Mouse (Mus musculus) heart, embryonic 14.5 days (tissue): ENCODE measurements around the gene Rph3al. TPM values are rescaled to one million over a fixed set of nuclear protein-coding genes. Genes with fewer than 3 reads are reported as not detected.

Source experiments
- ATAC-seq: fragments of 200-750 bp; cut with Nextera tagmentation; 2 replicates; pipeline ENCODE4 v1.8.0; 2017; ENCODE audit warnings: low read depth, moderate TSS enrichment; ENCODE audit not compliant: insufficient number of reproducible peaks, insufficient read depth, low FRiP score
- H3K27ac ChIP-seq, 2 experiments: fragments of 200-500 bp in 1 of 2; fragments of 300-500 bp in 1 of 2; sonication (generic) in 1 of 2; replicated peaks in 1 of 2; 2 replicates each; pipeline ENCODE4 v1.5.1; 2012 to 2014; ENCODE audit warnings: low read depth in 2 of 2, low read length in 2 of 2, control low read depth in 1 of 2, mild to moderate bottlenecking in 1 of 2, mixed read lengths in 1 of 2; ENCODE audit not compliant: control insufficient read depth in 1 of 2, insufficient read depth in 1 of 2
- H3K27me3 ChIP-seq: fragments of 300-500 bp; sonication (generic); 2 replicates; pipeline ENCODE4 v1.6.1; 2014; ENCODE audit warnings: mild to moderate bottlenecking, low read length, control low read depth; ENCODE audit not compliant: control insufficient read depth, insufficient read depth
- H3K36me3 ChIP-seq: fragments of 300-500 bp; sonication (generic); 2 replicates; pipeline ENCODE4 v1.6.1; 2014; ENCODE audit warnings: mild to moderate bottlenecking, control low read depth, low read length, mixed read lengths; ENCODE audit not compliant: control insufficient read depth, insufficient read depth
- H3K4me1 ChIP-seq, 2 experiments: fragments of 200-500 bp in 1 of 2; fragments of 300-500 bp in 1 of 2; sonication (generic) in 1 of 2; 2 replicates each; pipeline ENCODE4 v1.6.1; 2012 to 2014; ENCODE audit warnings: low read length in 2 of 2, control low read depth in 1 of 2, mixed read lengths in 1 of 2; ENCODE audit not compliant: control insufficient read depth in 2 of 2, insufficient read depth in 2 of 2
- H3K4me2 ChIP-seq: fragments of 300-500 bp; sonication (generic); 2 replicates; pipeline ENCODE4 v1.6.1; 2014; ENCODE audit warnings: mild to moderate bottlenecking, low read length
- H3K4me3 ChIP-seq, 2 experiments: fragments of 200-500 bp in 1 of 2; fragments of 300-500 bp in 1 of 2; sonication (generic) in 1 of 2; 2 replicates each; pipeline ENCODE4 v1.5.1; 2012 to 2014; ENCODE audit warnings: low read length in 2 of 2, mild to moderate bottlenecking in 2 of 2, control low read depth in 1 of 2, low read depth in 1 of 2, moderate library complexity in 1 of 2; ENCODE audit not compliant: control insufficient read depth in 1 of 2, insufficient read depth in 1 of 2
- H3K9ac ChIP-seq: fragments of 300-500 bp; sonication (generic); 2 replicates; pipeline ENCODE4 v1.6.1; 2014; ENCODE audit warnings: mild to moderate bottlenecking, low read length
- H3K9me3 ChIP-seq: fragments of 300-500 bp; sonication (generic); 2 replicates; pipeline ENCODE4 v1.6.1; 2016; ENCODE audit warnings: low read length, control low read depth; ENCODE audit not compliant: control insufficient read depth
- WGBS: fragments of 180-500 bp; shearing (Covaris S2); extraction: QIAGEN DNeasy Blood & Tissue Kit; methylation state at CpG from one replicate; pipeline ENCODE4 v1.1.7; 2014; 5-methylcytosine and 5-hydroxymethylcytosine counted together
- polyA plus RNA-seq: library from polyadenylated mRNA; unstranded; fragments of >200 nt; fragmentation: Nextera tagmentation; extraction: Ambion mirVana; gene quantifications from 2 replicates; pipeline ENCODE4 v1.2.1, GENCODE M21; 2014

The Rph3al gene
- polyA plus RNA-seq, 1 experiment from 2014 or later, result 7.3 TPM

DNA sequence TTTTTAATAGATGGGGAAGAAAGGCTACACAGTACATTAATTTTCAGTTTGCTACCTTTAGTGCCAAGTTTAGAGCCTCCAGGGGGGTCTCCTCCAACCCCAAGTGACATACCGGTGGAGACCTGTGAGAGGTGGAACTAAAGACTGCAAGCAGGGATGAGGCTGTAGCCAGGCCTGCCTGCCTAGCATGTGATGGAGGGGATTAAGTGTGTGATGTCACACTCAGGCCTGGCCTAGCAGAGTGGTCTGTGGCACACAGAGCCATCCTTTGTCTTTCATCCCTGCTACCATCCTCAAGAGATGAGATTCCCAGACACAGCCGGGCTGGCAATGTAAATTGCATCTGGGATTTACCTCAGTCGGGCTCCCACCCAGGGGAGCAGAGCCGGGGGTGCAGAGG lies 67.3 kb downstream of the Rph3al start:
- H3K4me1 ChIP-seq, result peaks cover 0 to 2% of the 10 kb centered on the region in 2 experiments; a peak in 3 of 4 replicates
- no peaks in the 10 kb centered on the region for H3K9me3 ChIP-seq
- no peak overlapping the region for H3K4me2 ChIP-seq
- H3K36me3 ChIP-seq, result no peaks in the 10 kb centered on the region
- no peak for ATAC-seq
- H3K9ac ChIP-seq, result no peak overlapping the region
- no peak overlapping the region for H3K27ac ChIP-seq
- 55% methylated on average over 4 of the region's 4 CpGs for WGBS
- no peaks in the 10 kb centered on the region for H3K27me3 ChIP-seq
- H3K4me3 ChIP-seq, result no peak overlapping the region

DNA sequence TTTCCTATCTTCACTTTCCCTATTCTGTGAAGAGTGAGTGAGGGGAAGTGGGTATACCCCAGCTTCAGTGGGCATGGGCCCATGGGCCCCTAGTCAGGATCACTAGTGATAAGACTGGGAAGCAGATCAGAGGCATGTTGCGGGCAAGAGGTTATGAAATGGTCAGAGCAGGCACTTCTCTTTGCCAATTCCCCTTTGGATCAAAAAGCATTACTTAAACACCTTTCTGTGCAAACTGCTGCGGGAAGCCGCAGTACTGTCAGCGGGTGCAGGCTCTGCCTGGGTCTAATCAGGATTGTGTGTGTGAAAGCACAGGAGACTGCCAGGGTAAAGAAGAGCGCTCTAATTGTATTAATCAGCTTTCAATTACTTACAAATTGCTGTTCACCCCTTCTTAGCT lies 67.8 kb downstream of the Rph3al start:
- no peak overlapping the region for H3K27ac ChIP-seq
- peaks cover 0 to 3% of the 10 kb centered on the region in 2 experiments; a peak in 3 of 4 replicates for H3K4me1 ChIP-seq
- no peak for ATAC-seq
- no peaks in the 10 kb centered on the region for H3K36me3 ChIP-seq
- 80% methylated on average over 5 of the region's 5 CpGs for WGBS
- no peak overlapping the region for H3K4me3 ChIP-seq
- no peak overlapping the region for H3K9ac ChIP-seq
- no peak overlapping the region for H3K4me2 ChIP-seq
- no peaks in the 10 kb centered on the region for H3K9me3 ChIP-seq
- no peaks in the 10 kb centered on the region for H3K27me3 ChIP-seq

- Histone ChIP-seq H3K9ac (no peak overlapping the region), H3K36me3 (no peaks in the 10 kb centered on the region), H3K4me1 (peaks cover 3 to 8% of the 10 kb centered on the region in 2 experiments), H3K9me3 (no peaks in the 10 kb centered on the region), H3K4me3 (no peak overlapping the region), H3K27ac (no peak overlapping the region), H3K27me3 (no peaks in the 10 kb centered on the region), H3K4me2 (no peak overlapping the region)
- ATAC-seq, result no peak
- WGBS, result 79% methylated on average over 5 of the region's 5 CpGs
Measured at GRCm38 (mm10) chr11:75869898-75870297, 68.3 kb downstream of the Rph3al start.

DNA sequence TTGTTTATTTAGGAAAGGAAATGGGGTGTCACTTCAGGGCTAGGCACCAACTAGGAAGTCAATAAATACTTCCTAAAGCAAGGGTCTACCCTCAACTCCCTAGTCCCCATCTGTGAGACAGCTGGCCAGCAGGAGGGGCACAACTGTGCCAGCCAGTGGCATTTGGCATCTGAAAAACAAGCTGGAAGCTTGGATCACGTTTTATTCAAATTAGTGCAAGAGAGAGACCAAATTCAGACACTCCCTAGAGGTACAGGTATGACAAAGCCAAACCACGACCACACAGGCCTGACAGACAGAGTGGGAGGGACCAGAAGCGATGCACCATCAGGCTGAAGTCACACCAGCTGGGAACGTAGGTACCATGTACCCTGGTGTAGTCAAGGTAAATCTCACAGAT lies 71.4 kb downstream of the Rph3al start:
- ATAC-seq, result no peak
- H3K36me3 ChIP-seq, result no peaks in the 10 kb centered on the region
- H3K4me1 ChIP-seq, result peaks cover 6 to 14% of the 10 kb centered on the region in 2 experiments
- no peak overlapping the region for H3K4me2 ChIP-seq
- H3K27me3 ChIP-seq, result no peaks in the 10 kb centered on the region
- H3K9me3 ChIP-seq, result no peaks in the 10 kb centered on the region
- WGBS, result 72% methylated on average over 4 of the region's 4 CpGs
- no peak overlapping the region for H3K27ac ChIP-seq
- H3K9ac ChIP-seq, result no peak overlapping the region
- no peak overlapping the region for H3K4me3 ChIP-seq

DNA sequence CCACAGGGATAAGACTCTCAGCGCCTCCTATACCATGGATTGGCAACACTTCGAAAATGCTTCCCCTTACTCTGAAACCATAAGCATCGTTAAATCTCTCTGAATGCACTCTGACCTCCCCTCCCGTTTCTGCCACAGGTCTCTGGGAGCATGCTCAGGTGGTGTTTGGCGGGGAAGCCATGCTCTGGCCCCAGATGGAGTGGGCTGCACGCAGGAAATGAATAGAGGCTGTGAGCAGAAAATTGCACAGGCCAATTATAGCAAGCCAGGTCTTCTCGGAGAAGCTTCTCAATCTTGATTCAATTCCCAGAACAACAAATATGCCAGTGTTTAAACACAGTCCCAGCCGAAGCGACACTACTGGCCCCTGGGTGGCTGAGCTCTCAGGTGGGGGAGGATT lies 72.4 kb downstream of the Rph3al start:
- 48% methylated on average over 9 of the region's 9 CpGs for WGBS
- Histone ChIP-seq H3K9ac (no peak overlapping the region), H3K4me3 (no peak overlapping the region), H3K9me3 (no peaks in the 10 kb centered on the region), H3K4me1 (peaks cover 12 to 21% of the 10 kb centered on the region in 2 experiments), H3K27ac (no peak overlapping the region), H3K27me3 (no peaks in the 10 kb centered on the region), H3K36me3 (no peaks in the 10 kb centered on the region), H3K4me2 (no peak overlapping the region)
- ATAC-seq, result no peak

DNA sequence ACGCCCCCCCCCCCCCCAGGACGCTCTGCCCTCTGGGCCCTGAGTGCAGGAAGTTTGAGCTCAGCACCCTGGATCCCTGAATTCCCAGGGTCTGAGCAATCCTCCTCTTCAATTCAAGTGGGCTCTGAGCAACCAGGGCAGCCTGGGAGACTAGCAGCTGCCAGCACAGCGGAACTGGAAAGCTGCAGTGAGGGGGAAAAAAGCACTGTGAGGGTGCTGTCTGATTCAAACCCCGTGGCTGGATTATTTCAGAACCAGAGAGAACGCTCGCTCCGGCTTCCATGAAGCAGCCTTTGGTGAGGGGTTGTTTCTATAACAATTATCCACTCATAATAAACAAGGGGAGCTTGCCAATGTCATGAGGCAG lies 73.0 kb downstream of the Rph3al start:
- H3K27me3 ChIP-seq, result no peaks in the 10 kb centered on the region
- H3K4me1 ChIP-seq, result peaks cover 13 to 21% of the 10 kb centered on the region in 2 experiments
- H3K4me3 ChIP-seq, result no peak overlapping the region
- no peaks in the 10 kb centered on the region for H3K9me3 ChIP-seq
- H3K9ac ChIP-seq, result no peak overlapping the region
- H3K27ac ChIP-seq, result no peak overlapping the region
- no peaks in the 10 kb centered on the region for H3K36me3 ChIP-seq
- WGBS, result 20% methylated on average over 7 of the region's 7 CpGs
- ATAC-seq, result no peak
- H3K4me2 ChIP-seq, result no peak overlapping the region

- ATAC-seq, result no peak
- WGBS, result 23% methylated on average over 4 of the region's 4 CpGs
Measured at GRCm38 (mm10) chr11:75864529-75865252, 73.5 kb downstream of the Rph3al start.

GRCm38 (mm10) chr11:75862466-75862865 lies 75.8 kb downstream of the Rph3al start:
- Histone ChIP-seq H3K9ac (no peak overlapping the region), H3K4me1 (peaks cover 17 to 21% of the 10 kb centered on the region in 2 experiments), H3K4me2 (no peak overlapping the region), H3K27me3 (no peaks in the 10 kb centered on the region), H3K27ac (no peak overlapping the region), H3K9me3 (no peaks in the 10 kb centered on the region), H3K4me3 (no peak overlapping the region), H3K36me3 (no peaks in the 10 kb centered on the region)
- WGBS, result 67% methylated on average over 4 of the region's 4 CpGs
- ATAC-seq, result no peak

More at GRCm38 (mm10) chr11:75864529-75865252, 73.5 kb downstream of the Rph3al start:
- Histone ChIP-seq H3K27me3 (no peaks in the 10 kb centered on the region), H3K4me2 (no peak overlapping the region), H3K36me3 (no peaks in the 10 kb centered on the region), H3K27ac (no peak overlapping the region), H3K4me1 (peaks cover 14 to 21% of the 10 kb centered on the region in 2 experiments), H3K9ac (no peak overlapping the region), H3K4me3 (no peak overlapping the region), H3K9me3 (no peaks in the 10 kb centered on the region)
